Mouse (Mus musculus) midbrain, embryonic 12.5 days (tissue): ENCODE measurements at regions not wholly inside any gene's neighbourhood (a gene's known extent, or its start where the extent isn't known, plus 50 kb on each side); places are given as distances from the start of the nearest gene placed in this dataset.

Source experiments
- ATAC-seq: fragments of 200-750 bp; cut with Nextera tagmentation; 2 replicates; pipeline ENCODE4 v1.8.0; 2017; ENCODE audit warnings: low read depth, moderate TSS enrichment, moderate library complexity; ENCODE audit not compliant: low FRiP score
- H3K27ac ChIP-seq: fragments of 300-500 bp; sonication (generic); replicated peaks from 2 replicates; pipeline ENCODE4 v1.5.1; 2016; ENCODE audit warnings: mild to moderate bottlenecking
- H3K27me3 ChIP-seq: fragments of 300-500 bp; sonication (generic); 2 replicates; pipeline ENCODE4 v1.6.1; 2016; ENCODE audit warnings: mild to moderate bottlenecking
- H3K36me3 ChIP-seq: fragments of 300-500 bp; sonication (generic); 2 replicates; pipeline ENCODE4 v1.6.1; 2016
- H3K4me1 ChIP-seq: fragments of 300-500 bp; sonication (generic); 2 replicates; pipeline ENCODE4 v1.6.1; 2016
- H3K4me2 ChIP-seq: fragments of 300-500 bp; sonication (generic); replicated peaks from 2 replicates; pipeline ENCODE4 v1.6.1; 2016; ENCODE audit warnings: mild to moderate bottlenecking, moderate library complexity
- H3K4me3 ChIP-seq: fragments of 300-500 bp; sonication (generic); 2 replicates; pipeline ENCODE4 v1.5.1; 2016; ENCODE audit warnings: mild to moderate bottlenecking
- H3K9ac ChIP-seq: fragments of 300-500 bp; sonication (generic); replicated peaks from 2 replicates; pipeline ENCODE4 v1.6.1; 2016; ENCODE audit warnings: mild to moderate bottlenecking, moderate library complexity
- H3K9me3 ChIP-seq: fragments of 300-500 bp; sonication (generic); 2 replicates; pipeline ENCODE4 v1.6.1; 2016; ENCODE audit warnings: mild to moderate bottlenecking
- WGBS: fragments of 180-500 bp; shearing (Covaris S2); methylation state at CpG from one replicate; pipeline ENCODE4 v1.1.7; 2016; 5-methylcytosine and 5-hydroxymethylcytosine counted together

- no peak overlapping the region for H3K27ac ChIP-seq
- WGBS: 80% methylated on average over 3 of the region's 3 CpGs
- no peak for ATAC-seq
- H3K9ac ChIP-seq: no peak overlapping the region
- no peaks in the 10 kb centered on the region for H3K36me3 ChIP-seq
- no peaks in the 10 kb centered on the region for H3K9me3 ChIP-seq
- H3K27me3 ChIP-seq: no peaks in the 10 kb centered on the region
- no peaks in the 10 kb centered on the region for H3K4me1 ChIP-seq
- H3K4me3 ChIP-seq: no peak overlapping the region
- no peak overlapping the region for H3K4me2 ChIP-seq
Measured at GRCm38 (mm10) chr1:57512516-57512915, 105.6 kb upstream of the Tyw5 start.

GRCm38 (mm10) chr1:57525965-57526364 is 119.1 kb upstream of the Tyw5 start:
- Histone ChIP-seq H3K27me3 (no peaks in the 10 kb centered on the region; the same call in 1 of the 2 replicates), H3K27ac (no peak overlapping the region), H3K9me3 (no peaks in the 10 kb centered on the region), H3K4me2 (no peak overlapping the region), H3K4me1 (peaks cover 5% of the 10 kb centered on the region; the same call in 1 of the 2 replicates), H3K36me3 (no peaks in the 10 kb centered on the region), H3K4me3 (no peak overlapping the region), H3K9ac (no peak overlapping the region)
- 93% methylated on average over 4 of the region's 4 CpGs for WGBS
- ATAC-seq: no peak

GRCm38 (mm10) chr1:57528703-57529102 is 121.8 kb upstream of the Tyw5 start:
- H3K4me3 ChIP-seq: no peak overlapping the region
- no peak overlapping the region for H3K9ac ChIP-seq
- H3K27me3 ChIP-seq: no peaks in the 10 kb centered on the region; the same call in 1 of the 2 replicates
- H3K36me3 ChIP-seq: no peaks in the 10 kb centered on the region
- H3K9me3 ChIP-seq: no peaks in the 10 kb centered on the region
- WGBS: 10% methylated on average over 3 of the region's 3 CpGs
- H3K4me2 ChIP-seq: no peak overlapping the region
- H3K4me1 ChIP-seq: peaks cover 5% of the 10 kb centered on the region; the same call in 1 of the 2 replicates
- H3K27ac ChIP-seq: no peak overlapping the region
- no peak for ATAC-seq

GRCm38 (mm10) chr1:57529320-57529719 is 122.4 kb upstream of the Tyw5 start:
- Histone ChIP-seq H3K4me3 (no peak overlapping the region), H3K4me2 (no peak overlapping the region), H3K9ac (no peak overlapping the region), H3K9me3 (no peaks in the 10 kb centered on the region), H3K27me3 (no peaks in the 10 kb centered on the region; the same call in 1 of the 2 replicates), H3K27ac (no peak overlapping the region), H3K4me1 (peaks cover 5% of the 10 kb centered on the region; the same call in 1 of the 2 replicates), H3K36me3 (no peaks in the 10 kb centered on the region)
- no peak for ATAC-seq
- WGBS: 81% methylated on average over 2 of the region's 2 CpGs

- Histone ChIP-seq H3K9me3 (no peaks in the 10 kb centered on the region), H3K4me2 (no peak overlapping the region), H3K9ac (no peak overlapping the region), H3K27ac (no peak overlapping the region), H3K4me3 (no peak overlapping the region), H3K36me3 (no peaks in the 10 kb centered on the region), H3K27me3 (no peaks in the 10 kb centered on the region), H3K4me1 (no peaks in the 10 kb centered on the region)
- no peak for ATAC-seq
- WGBS: 65% methylated on average over 5 of the region's 5 CpGs
Measured at GRCm38 (mm10) chr1:57537369-57537768, 130.5 kb upstream of the Tyw5 start.

GRCm38 (mm10) chr1:57544684-57545083 is 137.8 kb upstream of the Tyw5 start:
- H3K27ac ChIP-seq: no peak overlapping the region
- no peak for ATAC-seq
- no peaks in the 10 kb centered on the region for H3K36me3 ChIP-seq
- H3K4me1 ChIP-seq: peaks cover 3% of the 10 kb centered on the region
- H3K27me3 ChIP-seq: no peaks in the 10 kb centered on the region
- no peak overlapping the region for H3K4me2 ChIP-seq
- no peak overlapping the region for H3K4me3 ChIP-seq
- no peaks in the 10 kb centered on the region for H3K9me3 ChIP-seq
- WGBS: 76% methylated on average over 3 of the region's 3 CpGs
- H3K9ac ChIP-seq: no peak overlapping the region

- H3K4me2 ChIP-seq: no peak overlapping the region
- WGBS: 63% methylated on average over 14 of the region's 14 CpGs
- no peaks in the 10 kb centered on the region for H3K27me3 ChIP-seq
- H3K4me1 ChIP-seq: peaks cover 3% of the 10 kb centered on the region
- no peak overlapping the region for H3K9ac ChIP-seq
- H3K4me3 ChIP-seq: no peak overlapping the region
- no peaks in the 10 kb centered on the region for H3K36me3 ChIP-seq
- no peaks in the 10 kb centered on the region for H3K9me3 ChIP-seq
- H3K27ac ChIP-seq: no peak overlapping the region
- ATAC-seq: no peak
Measured at GRCm38 (mm10) chr1:57545792-57546685, 139.1 kb upstream of the Tyw5 start.

- H3K4me2 ChIP-seq: no peak overlapping the region
- no peaks in the 10 kb centered on the region for H3K4me1 ChIP-seq
- no peaks in the 10 kb centered on the region for H3K36me3 ChIP-seq
- H3K4me3 ChIP-seq: no peak overlapping the region
- no peaks in the 10 kb centered on the region for H3K27me3 ChIP-seq
- ATAC-seq: no peak
- no peak overlapping the region for H3K9ac ChIP-seq
- no peak overlapping the region for H3K27ac ChIP-seq
- WGBS: 88% methylated on average over 2 of the region's 2 CpGs
- no peaks in the 10 kb centered on the region for H3K9me3 ChIP-seq
Measured at GRCm38 (mm10) chr1:57561517-57561916, 154.6 kb upstream of the Tyw5 start.

GRCm38 (mm10) chr1:57564676-57565075 is 157.8 kb upstream of the Tyw5 start:
- H3K36me3 ChIP-seq: no peaks in the 10 kb centered on the region
- no peak overlapping the region for H3K4me3 ChIP-seq
- no peaks in the 10 kb centered on the region for H3K27me3 ChIP-seq
- no peak overlapping the region for H3K4me2 ChIP-seq
- no peaks in the 10 kb centered on the region for H3K4me1 ChIP-seq
- H3K9me3 ChIP-seq: peaks cover 4% of the 10 kb centered on the region; the same call in 1 of the 2 replicates
- H3K9ac ChIP-seq: no peak overlapping the region
- H3K27ac ChIP-seq: no peak overlapping the region
- 60% methylated on average over 5 of the region's 5 CpGs for WGBS
- no peak for ATAC-seq

GRCm38 (mm10) chr1:57572097-57572496 is 165.2 kb upstream of the Tyw5 start:
- no peak for ATAC-seq
- no peaks in the 10 kb centered on the region for H3K4me1 ChIP-seq
- no peak overlapping the region for H3K4me3 ChIP-seq
- H3K9ac ChIP-seq: no peak overlapping the region
- H3K27ac ChIP-seq: no peak overlapping the region
- peaks cover 4% of the 10 kb centered on the region; the same call in 1 of the 2 replicates for H3K9me3 ChIP-seq
- H3K27me3 ChIP-seq: no peaks in the 10 kb centered on the region
- no peaks in the 10 kb centered on the region for H3K36me3 ChIP-seq
- H3K4me2 ChIP-seq: no peak overlapping the region
- 87% methylated on average over 5 of the region's 5 CpGs for WGBS

- H3K9ac ChIP-seq: no peak overlapping the region
- ATAC-seq: no peak
- no peaks in the 10 kb centered on the region for H3K9me3 ChIP-seq
- no peaks in the 10 kb centered on the region for H3K27me3 ChIP-seq
- no peaks in the 10 kb centered on the region for H3K36me3 ChIP-seq
- WGBS: 74% methylated on average over 6 of the region's 6 CpGs
- H3K27ac ChIP-seq: no peak overlapping the region
- H3K4me1 ChIP-seq: no peaks in the 10 kb centered on the region
- no peak overlapping the region for H3K4me3 ChIP-seq
- H3K4me2 ChIP-seq: no peak overlapping the region
Measured at GRCm38 (mm10) chr1:57573829-57574228, 166.9 kb upstream of the Tyw5 start.

- Histone ChIP-seq H3K27ac (no peak overlapping the region), H3K4me2 (no peak overlapping the region), H3K9me3 (no peaks in the 10 kb centered on the region), H3K9ac (no peak overlapping the region), H3K4me3 (no peak overlapping the region), H3K4me1 (no peaks in the 10 kb centered on the region), H3K27me3 (no peaks in the 10 kb centered on the region), H3K36me3 (no peaks in the 10 kb centered on the region)
- WGBS: 98% methylated on average over 6 of the region's 6 CpGs
- no peak for ATAC-seq
Measured at GRCm38 (mm10) chr1:57574530-57574929, 167.6 kb upstream of the Tyw5 start.
